Mouse (Mus musculus): ENCODE data around the gene Zfp746. TPM values are rescaled to one million over a fixed set of nuclear protein-coding genes. Genes with fewer than 3 reads are reported as not detected.

The Zfp746 gene
- total RNA-seq, 1 experiment: 14.1 TPM

- in situ Hi-C loops (cut with MboI; ENCODE audit: low sequenced_read_pairs in 2 of 2, unreplicated experiment in 2 of 2): no loop called here
- H3K4me1 ChIP-seq (ENCODE audit: control insufficient read depth in 2 of 2, insufficient read depth in 2 of 2, low read length in 2 of 2, poor library complexity in 1 of 2): peaks cover 0 to 2% of the 10 kb centered on the region in 2 experiments; a peak in 1 of 4 replicates
- peaks cover under 1% of the 10 kb centered on the region; the same call in 1 of the 2 replicates for H3K36me3 ChIP-seq (ENCODE audit: control insufficient read depth, insufficient read depth, low read length, poor library complexity, severe bottlenecking)
- no peak for DNase-seq (ENCODE audit: low read depth, low spot score)
- TF ChIP-seq CHD2 (IDR thresholded peaks at IDR 0.05; ENCODE audit: low read depth, low read length) (no peak), ZC3H11A (IDR thresholded peaks at IDR 0.05; ENCODE audit: borderline replicate concordance, low read depth, low read length) (no peak), MAFK (IDR thresholded peaks at IDR 0.05; ENCODE audit: insufficient read depth, low read depth, low read length) (no peak), ZNF384 (IDR thresholded peaks at IDR 0.05; ENCODE audit: low read depth, low read length) (no peak), HCFC1 (IDR thresholded peaks at IDR 0.05; ENCODE audit: borderline replicate concordance, insufficient read depth, low read length) (no peak)
- no peaks in the 10 kb centered on the region for H3K9me3 ChIP-seq (ENCODE audit: control insufficient read depth, insufficient read depth, low read depth, low read length)
- peak overlapping the region; percentile 67; the same call in 1 of the 2 replicates for H3K27ac ChIP-seq (ENCODE audit: insufficient read depth, low read depth, low read length, poor library complexity, severe bottlenecking)
- H3K4me3 ChIP-seq (ENCODE audit: insufficient read depth in 1 of 2, low read depth in 1 of 2, low read length in 2 of 2, poor library complexity in 1 of 2, severe bottlenecking in 1 of 2): peak overlapping the region; percentile 63 to 98
- peak overlapping the region; percentile 89; the same call in 1 of the 2 replicates for H3K9ac ChIP-seq (ENCODE audit: insufficient read depth, low read depth, low read length, poor library complexity, severe bottlenecking)
Measured at GRCm38 (mm10) chr6:48049273-48050065, 36.9 kb downstream of the Zfp746 start.

- in situ Hi-C loops (cut with MboI; ENCODE audit: low sequenced_read_pairs in 2 of 2, unreplicated experiment in 2 of 2): no loop called here
- Histone ChIP-seq H3K9me3 (ENCODE audit: control insufficient read depth, insufficient read depth, low read depth, low read length) (no peaks in the 10 kb centered on the region), H3K9ac (ENCODE audit: insufficient read depth, low read depth, low read length, poor library complexity, severe bottlenecking) (peak within 1 kb of the TSS; percentile 89), H3K4me3 (ENCODE audit: insufficient read depth in 1 of 2, low read depth in 1 of 2, low read length in 2 of 2, poor library complexity in 1 of 2, severe bottlenecking in 1 of 2) (peak within 1 kb of the TSS; percentile 70 to 98), H3K27ac (ENCODE audit: insufficient read depth, low read depth, low read length, poor library complexity, severe bottlenecking) (peak within 1 kb of the TSS; percentile 67), H3K4me1 (ENCODE audit: control insufficient read depth in 2 of 2, insufficient read depth in 2 of 2, low read length in 2 of 2, poor library complexity in 1 of 2) (peaks cover 2 to 3% of the 10 kb centered on the region in 2 experiments; a peak in 2 of 4 replicates), H3K36me3 (ENCODE audit: control insufficient read depth, insufficient read depth, low read length, poor library complexity, severe bottlenecking) (peaks cover 9% of the 10 kb centered on the region)
- DNase-seq (ENCODE audit: low read depth, low spot score): peak; percentile 48
- TF ChIP-seq MAFK (IDR thresholded peaks at IDR 0.05; ENCODE audit: insufficient read depth, low read depth, low read length) (no peak), HCFC1 (IDR thresholded peaks at IDR 0.05; ENCODE audit: borderline replicate concordance, insufficient read depth, low read length) (peak; percentile 27; the same call in 1 of the 2 replicates)
Measured at GRCm38 (mm10) chr6:48048426-48049272, 37.7 kb downstream of the Zfp746 start, which contains the start of gene Zfp777. Zfp777 (minus strand) TSS chr6:48048911.

DNA sequence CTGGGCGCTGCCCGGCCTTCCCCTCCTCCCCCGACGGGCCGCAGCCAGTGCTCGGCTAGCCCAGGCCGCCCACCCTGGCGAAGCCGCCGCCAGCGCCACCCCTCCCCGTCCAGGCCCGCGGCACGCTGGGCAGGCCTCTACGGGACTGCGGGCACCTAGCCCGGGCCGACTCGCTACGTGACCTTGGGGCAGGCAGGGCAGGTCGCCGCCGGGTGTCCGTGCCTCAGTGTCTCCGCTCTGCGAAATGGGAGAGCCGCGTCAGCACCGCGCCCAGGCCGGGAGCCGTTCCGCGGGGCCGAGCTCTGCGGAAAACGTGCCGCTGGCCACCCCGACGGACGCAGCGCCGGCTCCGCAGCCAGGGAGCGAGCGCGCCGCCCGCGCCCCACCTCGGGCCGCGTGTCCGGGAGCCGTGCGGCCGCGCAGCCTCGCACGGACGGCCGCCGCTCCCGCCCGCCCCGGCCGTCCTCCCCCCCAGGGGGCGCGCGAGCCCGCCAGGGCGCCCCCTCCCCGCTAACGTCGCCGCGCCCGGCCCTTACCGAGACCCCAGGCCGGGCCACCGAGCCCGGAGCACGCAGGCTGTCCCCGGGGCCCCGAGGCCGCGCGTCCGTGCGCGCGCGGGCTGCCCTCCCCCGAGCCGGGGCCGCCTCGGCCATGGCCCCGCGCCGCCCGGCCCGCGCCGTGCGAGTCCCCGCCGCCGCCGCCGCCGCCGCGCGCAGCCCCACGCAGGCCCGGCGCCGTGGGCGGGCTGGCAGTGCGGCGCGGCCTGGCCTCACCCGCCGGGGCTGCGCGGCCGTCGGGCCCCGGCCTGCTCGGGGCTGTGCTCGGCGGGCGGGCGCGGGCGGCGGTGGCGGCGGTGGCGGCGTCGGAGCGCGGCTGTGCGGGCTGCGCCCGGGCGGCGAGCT lies 38.7 kb downstream of the Zfp746 start:
- Histone ChIP-seq H3K4me1 (ENCODE audit: control insufficient read depth in 2 of 2, insufficient read depth in 2 of 2, low read length in 2 of 2, poor library complexity in 1 of 2) (peaks cover 2 to 3% of the 10 kb centered on the region in 2 experiments; a peak in 2 of 4 replicates), H3K9ac (ENCODE audit: insufficient read depth, low read depth, low read length, poor library complexity, severe bottlenecking) (peak overlapping the region; percentile 89), H3K4me3 (ENCODE audit: insufficient read depth in 1 of 2, low read depth in 1 of 2, low read length in 2 of 2, poor library complexity in 1 of 2, severe bottlenecking in 1 of 2) (peak overlapping the region; percentile 70 to 98), H3K9me3 (ENCODE audit: control insufficient read depth, insufficient read depth, low read depth, low read length) (no peaks in the 10 kb centered on the region), H3K36me3 (ENCODE audit: control insufficient read depth, insufficient read depth, low read length, poor library complexity, severe bottlenecking) (peaks cover 12% of the 10 kb centered on the region), H3K27ac (ENCODE audit: insufficient read depth, low read depth, low read length, poor library complexity, severe bottlenecking) (peak overlapping the region; percentile 67; the same call in 1 of the 2 replicates)
- TF ChIP-seq ZNF384 (IDR thresholded peaks at IDR 0.05; ENCODE audit: low read depth, low read length): no peak
- no peak for TF ChIP-seq ZC3H11A (IDR thresholded peaks at IDR 0.05; ENCODE audit: borderline replicate concordance, low read depth, low read length)
- no peak for TF ChIP-seq CHD2 (IDR thresholded peaks at IDR 0.05; ENCODE audit: low read depth, low read length)
- TF ChIP-seq MAFK (IDR thresholded peaks at IDR 0.05; ENCODE audit: insufficient read depth, low read depth, low read length): no peak
- no peak for TF ChIP-seq HCFC1 (IDR thresholded peaks at IDR 0.05; ENCODE audit: borderline replicate concordance, insufficient read depth, low read length)
- in situ Hi-C loops (cut with MboI; ENCODE audit: low sequenced_read_pairs in 2 of 2, unreplicated experiment in 2 of 2): no loop called here
- DNase-seq (ENCODE audit: low read depth, low spot score): no peak

GRCm38 (mm10) chr6:48047114-48047449 lies 39.3 kb downstream of the Zfp746 start:
- H3K4me1 ChIP-seq (ENCODE audit: control insufficient read depth in 2 of 2, insufficient read depth in 2 of 2, low read length in 2 of 2, poor library complexity in 1 of 2): peaks cover 2 to 3% of the 10 kb centered on the region in 2 experiments; a peak in 2 of 4 replicates
- DNase-seq (ENCODE audit: low read depth, low spot score): no peak
- TF ChIP-seq ZC3H11A (IDR thresholded peaks at IDR 0.05; ENCODE audit: borderline replicate concordance, low read depth, low read length) (no peak), CHD2 (IDR thresholded peaks at IDR 0.05; ENCODE audit: low read depth, low read length) (no peak), MAFK (IDR thresholded peaks at IDR 0.05; ENCODE audit: insufficient read depth, low read depth, low read length) (no peak), HCFC1 (IDR thresholded peaks at IDR 0.05; ENCODE audit: borderline replicate concordance, insufficient read depth, low read length) (no peak), ZNF384 (IDR thresholded peaks at IDR 0.05; ENCODE audit: low read depth, low read length) (no peak)
- in situ Hi-C loops (cut with MboI; ENCODE audit: low sequenced_read_pairs in 2 of 2, unreplicated experiment in 2 of 2): no loop called here
- no peak overlapping the region for H3K27ac ChIP-seq (ENCODE audit: insufficient read depth, low read depth, low read length, poor library complexity, severe bottlenecking)
- peak overlapping the region; percentile 70 to 98 for H3K4me3 ChIP-seq (ENCODE audit: insufficient read depth in 1 of 2, low read depth in 1 of 2, low read length in 2 of 2, poor library complexity in 1 of 2, severe bottlenecking in 1 of 2)
- no peaks in the 10 kb centered on the region for H3K9me3 ChIP-seq (ENCODE audit: control insufficient read depth, insufficient read depth, low read depth, low read length)
- peak overlapping the region; percentile 89 for H3K9ac ChIP-seq (ENCODE audit: insufficient read depth, low read depth, low read length, poor library complexity, severe bottlenecking)
- H3K36me3 ChIP-seq (ENCODE audit: control insufficient read depth, insufficient read depth, low read length, poor library complexity, severe bottlenecking): peaks cover 13% of the 10 kb centered on the region

Measured in ES-E14 (cell line).